Mouse (Mus musculus) C2C12 (cell line): ENCODE measurements at regions not wholly inside any gene's neighbourhood (a gene's known extent, or its start where the extent isn't known, plus 50 kb on each side); places are given as distances from the start of the nearest gene placed in this dataset.

Source experiments
- CEBPB ChIP-seq: IDR thresholded peaks from one replicate; pipeline ENCODE4 v1.6.1; 2011; ENCODE audit warnings: low read depth, mild to moderate bottlenecking, control low read depth, moderate library complexity
- CTCF ChIP-seq: IDR thresholded peaks from one replicate; pipeline ENCODE4 v1.5.1; 2011; ENCODE audit not compliant: control insufficient read depth, insufficient read depth, insufficient read length
- FOSL1 ChIP-seq: IDR thresholded peaks from one replicate; pipeline ENCODE4 v1.8.0; 2011; ENCODE audit warnings: mild to moderate bottlenecking, low read length; ENCODE audit not compliant: poor library complexity, insufficient read depth, severe bottlenecking

DNA sequence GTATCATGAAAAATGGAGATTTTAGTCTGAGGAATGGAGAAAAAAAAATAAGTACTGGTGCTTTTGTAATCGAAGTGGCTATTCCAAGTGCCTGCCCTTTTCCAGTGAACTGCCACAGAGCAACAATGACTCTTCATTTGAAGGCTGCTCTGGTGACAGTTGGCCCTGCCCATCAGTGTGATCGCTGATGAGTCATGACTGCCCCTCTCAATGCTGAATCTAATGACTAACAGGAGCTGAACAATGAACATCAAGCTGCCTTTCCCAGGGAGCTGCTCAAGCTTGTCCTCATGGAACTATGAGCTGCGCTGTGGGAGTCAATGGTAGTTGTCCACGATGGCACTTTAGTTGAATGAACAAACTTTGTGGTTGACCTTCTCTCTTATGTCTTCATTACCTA lies 456.4 kb downstream of the Serpinb8 start:
- TF ChIP-seq CTCF, result no peak
- TF ChIP-seq FOSL1, result no peak
- no peak for TF ChIP-seq CEBPB
